Comparison of ENCODE assay signal across 9 mouse cellular contexts in genomic region chr4:149719686-149720085, GRCm38 (mm10). TPM values are rescaled to one million over a fixed set of nuclear protein-coding genes. Genes with fewer than 3 reads are reported as not detected.
A peak's percentile ranks its signal among the peaks of the same experiment; 100 is the strongest.
DNase-seq lines count a peak whose midpoint lies in the region; ATAC-seq and TF ChIP-seq lines count a peak whose summit lies in the region.
"Had no signal": no experiment of that assay in that cellular context is flagged by ENCODE, and none has a peak within 500 bp of the region (broad histone marks: within the 10 kb centered on the region; RNA-seq: fewer than 3 reads in every experiment).

No protein-coding gene starts in this region.

- no peak for ATAC-seq in forebrain, embryonic 12.5 days (ENCODE audit: low FRiP score)

- peak; percentile 49; the same call in 1 of the 2 replicates for TF ChIP-seq CTCF in lung, adult 2 months (IDR thresholded peaks at IDR 0.05; ENCODE audit: insufficient read depth, low read length)

- H3K9ac ChIP-seq in forebrain, embryonic 12.5 days = no peak overlapping the region
- H3K9ac ChIP-seq: midbrain, embryonic 12.5 days had no signal

- peaks cover 96% of the 10 kb centered on the region for H3K36me3 ChIP-seq in forebrain, embryonic 12.5 days (replicated peaks)

- H3K4me1 ChIP-seq in lung, adult 2 months (ENCODE audit: control insufficient read depth, insufficient read depth, low read length) = no peaks in the 10 kb centered on the region
- peaks cover 22% of the 10 kb centered on the region for H3K4me1 ChIP-seq in forebrain, embryonic 12.5 days

- no peak overlapping the region for H3K27ac ChIP-seq in forebrain, embryonic 12.5 days
- H3K27ac ChIP-seq: midbrain, embryonic 12.5 days had no signal

- no peak overlapping the region for H3K4me2 ChIP-seq in forebrain, embryonic 12.5 days
- H3K4me2 ChIP-seq: midbrain, embryonic 12.5 days had no signal

- TF ChIP-seq POLR2A in lung, adult 2 months (IDR thresholded peaks at IDR 0.05; ENCODE audit: borderline replicate concordance, extremely low read depth, low read depth, low read length) = no peak

- H3K9me3 ChIP-seq in forebrain, embryonic 12.5 days = no peaks in the 10 kb centered on the region
- H3K9me3 ChIP-seq: midbrain, embryonic 12.5 days had no signal

- peak; percentile 46 for DNase-seq in embryo, embryonic 11 days
- no peak for DNase-seq in embryo, embryonic 10 days (ENCODE audit: low spot score)
- DNase-seq in lung, adult 2 months = no peak
- no peak for DNase-seq in lung, adult 18-20 months
- DNase-seq in cerebellum, postnatal 10 days = peak; percentile 80 to 86
- peak; percentile 50 for DNase-seq in mesoderm, embryonic 11.5 days (ENCODE audit: low read depth, low spot score)
- no peak for DNase-seq in right cerebral cortex, adult 2 months (ENCODE audit: low spot score in 2 of 2)

- no peaks in the 10 kb centered on the region for H3K27me3 ChIP-seq in forebrain, embryonic 12.5 days
- H3K27me3 ChIP-seq: midbrain, embryonic 12.5 days had no signal

- WGBS in lung, adult 2 months = 81% methylated on average over 6 of the region's 6 CpGs
- WGBS in forebrain, embryonic 12.5 days = 84% methylated on average over 6 of the region's 6 CpGs

- H3K4me3 ChIP-seq in lung, adult 2 months (replicated peaks; ENCODE audit: extremely low read depth, low read depth, low read length) = no peak overlapping the region
- no peak overlapping the region for H3K4me3 ChIP-seq in forebrain, embryonic 12.5 days (replicated peaks)
- H3K4me3 ChIP-seq: midbrain, embryonic 12.5 days had no signal

RNA-seq across cellular contexts. Expression of gene Pik3cd, which starts 17.3 kb away (rescaled TPM):
- 14.6 and 19.3 TPM in 2 replicates for polyA plus RNA-seq in lung, adult 2 months (2012; rRNA removed)
- polyA plus RNA-seq in forebrain, embryonic 12.5 days (2016; fragmentation: Nextera tagmentation; extraction: Ambion mirVana) = 9.4 and 10.4 TPM in 2 replicates

RNA-seq across cellular contexts. Expression of gene Tmem201, which starts 18.2 kb away (rescaled TPM):
- polyA plus RNA-seq in lung, adult 2 months (2012; rRNA removed) = 34.0 TPM in 2 replicates
- 39.4 and 41.0 TPM in 2 replicates for polyA plus RNA-seq in forebrain, embryonic 12.5 days (2016; fragmentation: Nextera tagmentation; extraction: Ambion mirVana)

RNA-seq across cellular contexts. Expression of gene Slc25a33, which starts 54.4 kb away (rescaled TPM):
- 9.5 and 12.7 TPM in 2 replicates for polyA plus RNA-seq in lung, adult 2 months (2012; rRNA removed)
- 12.1 and 12.6 TPM in 2 replicates for polyA plus RNA-seq in forebrain, embryonic 12.5 days (2016; fragmentation: Nextera tagmentation; extraction: Ambion mirVana)

Comparison
In these comparisons a context has a peak if more than half of its experiments do, and no peak if none do; other contexts are left out.
1. DNase-seq: peak in embryo, embryonic 11 days (single experiment), cerebellum, postnatal 10 days (2 of 2) and mesoderm, embryonic 11.5 days (single experiment); none in embryo, embryonic 10 days (single experiment), lung, adult 2 months (single experiment), lung, adult 18-20 months (0 of 2) and right cerebral cortex, adult 2 months (0 of 2).